Mouse (Mus musculus) C2C12 (cell line): ENCODE measurements at regions not wholly inside any gene's neighbourhood (a gene's known extent, or its start where the extent isn't known, plus 50 kb on each side); places are given as distances from the start of the nearest gene placed in this dataset.

Source experiments
- CEBPB ChIP-seq: IDR thresholded peaks from one replicate; pipeline ENCODE4 v1.6.1; 2011; ENCODE audit warnings: low read depth, mild to moderate bottlenecking, control low read depth, moderate library complexity
- CTCF ChIP-seq: IDR thresholded peaks from one replicate; pipeline ENCODE4 v1.5.1; 2011; ENCODE audit not compliant: control insufficient read depth, insufficient read depth, insufficient read length
- FOSL1 ChIP-seq: IDR thresholded peaks from one replicate; pipeline ENCODE4 v1.8.0; 2011; ENCODE audit warnings: mild to moderate bottlenecking, low read length; ENCODE audit not compliant: poor library complexity, insufficient read depth, severe bottlenecking
- MAX ChIP-seq: IDR thresholded peaks from one replicate; pipeline ENCODE4 v1.6.1; 2011; ENCODE audit warnings: mild to moderate bottlenecking, control low read depth
- MYOG ChIP-seq: IDR thresholded peaks from one replicate; pipeline ENCODE4 v1.6.1; 2011; ENCODE audit not compliant: control insufficient read depth, insufficient read length; ENCODE audit errors: extremely low read depth
- USF1 ChIP-seq: IDR thresholded peaks from one replicate; pipeline ENCODE4 v1.6.1; 2011; ENCODE audit warnings: low read depth, mild to moderate bottlenecking, control low read depth, moderate library complexity

DNA sequence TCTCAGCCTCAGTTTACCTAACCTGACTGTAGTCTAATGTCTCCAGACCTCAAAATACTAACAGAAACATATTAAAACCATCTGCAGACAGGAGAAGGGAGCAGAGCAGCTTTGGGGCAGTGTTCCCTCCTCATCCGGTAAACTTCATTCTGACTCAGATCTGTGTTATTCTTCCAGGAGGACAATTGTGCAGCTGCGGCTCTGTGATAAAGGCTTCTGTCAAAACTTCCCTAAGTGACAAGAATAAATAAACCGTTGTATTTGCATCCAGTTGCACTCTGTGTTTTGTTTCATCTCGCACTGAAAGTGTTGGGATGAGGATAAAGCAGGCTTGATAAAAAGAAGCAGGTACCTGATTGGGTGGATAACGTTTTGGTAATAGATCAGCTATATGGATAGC, 585.8 kb downstream of the Tmem114 start:
- no peak for TF ChIP-seq CTCF
- TF ChIP-seq MAX: no peak
- no peak for TF ChIP-seq CEBPB
- no peak for TF ChIP-seq MYOG
- TF ChIP-seq USF1: no peak
- no peak for TF ChIP-seq FOSL1
